Mouse (Mus musculus) ovary, postnatal 36 days (tissue): ENCODE measurements around the gene Mospd3.

ENCODE experiments used
- DNase-seq: peaks from one replicate; pipeline ENCODE4 v3.0.0; 2022; ENCODE audit warnings: low spot score, mixed read lengths

Mospd3 gene

GRCm38 (mm10) chr5:137600619-137601364 is at the start of gene Mospd3:
Gene Mospd3, minus strand, starts transcription at chr5:137601058.
- DNase-seq = peak; percentile 96

- peak; percentile 42 for DNase-seq
Observed at GRCm38 (mm10) chr5:137649669-137650571, 49.1 kb upstream of the Mospd3 start.

- no peak for DNase-seq
Observed at GRCm38 (mm10) chr5:137649251-137649650, 48.4 kb upstream of the Mospd3 start.

- DNase-seq = no peak
Observed at GRCm38 (mm10) chr5:137647827-137648601, 47.2 kb upstream of the Mospd3 start.

- peak; percentile 34 for DNase-seq
Observed at GRCm38 (mm10) chr5:137645652-137646091, 44.8 kb upstream of the Mospd3 start, which contains the start of gene Irs3. Gene Irs3, minus strand, starts transcription at chr5:137645714.

- no peak for DNase-seq
Observed at GRCm38 (mm10) chr5:137645091-137645651, 44.3 kb upstream of the Mospd3 start.

- no peak for DNase-seq
Observed at GRCm38 (mm10) chr5:137644484-137644883, 43.6 kb upstream of the Mospd3 start.

GRCm38 (mm10) chr5:137642886-137643285 is 42.0 kb upstream of the Mospd3 start:
- no peak for DNase-seq

- DNase-seq = no peak
Observed at GRCm38 (mm10) chr5:137641054-137641453, 40.2 kb upstream of the Mospd3 start, which contains the start of gene Sap25. Gene Sap25, plus strand, starts transcription at chr5:137641334.

- no peak for DNase-seq
Observed at GRCm38 (mm10) chr5:137639472-137639871, 38.6 kb upstream of the Mospd3 start.

GRCm38 (mm10) chr5:137633397-137634084 is 32.7 kb upstream of the Mospd3 start:
- DNase-seq = peak; percentile 45

GRCm38 (mm10) chr5:137631591-137631990 is 30.7 kb upstream of the Mospd3 start:
- DNase-seq = no peak

- no peak for DNase-seq
Observed at GRCm38 (mm10) chr5:137631171-137631570, 30.3 kb upstream of the Mospd3 start.

GRCm38 (mm10) chr5:137630602-137631001 is 29.7 kb upstream of the Mospd3 start:
- DNase-seq = no peak

GRCm38 (mm10) chr5:137629906-137630545 is 29.2 kb upstream of the Mospd3 start:
- DNase-seq = no peak

GRCm38 (mm10) chr5:137629306-137629721 is 28.5 kb upstream of the Mospd3 start:
- DNase-seq = peak; percentile 63

GRCm38 (mm10) chr5:137628498-137629305 is 27.8 kb upstream of the Mospd3 start, which contains the start of the genes Fbxo24, Lrch4 and Gm20605:
Gene Fbxo24, minus strand, starts transcription at chr5:137629002.
Gene Lrch4, plus strand, starts transcription at chr5:137629121.
Gene Gm20605, plus strand, starts transcription at chr5:137629175.
- DNase-seq = peak; percentile 98

- DNase-seq = peak; percentile 28
Observed at GRCm38 (mm10) chr5:137627991-137628390, 27.1 kb upstream of the Mospd3 start.

- DNase-seq = no peak
Observed at GRCm38 (mm10) chr5:137623937-137624530, 23.2 kb upstream of the Mospd3 start.
